Mouse (Mus musculus): ENCODE measurements at regions not wholly inside any gene's neighbourhood (a gene's known extent, or its start where the extent isn't known, plus 50 kb on each side); places are given as distances from the start of the nearest gene placed in this dataset.

GRCm38 (mm10) chr2:159534951-159535350, 740.3 kb downstream of the Dhx35 start:
- no peak for TF ChIP-seq CTCF (IDR thresholded peaks at IDR 0.05; ENCODE audit: extremely low read depth, insufficient read depth, low read length)
- TF ChIP-seq POLR2A (IDR thresholded peaks at IDR 0.05; ENCODE audit: extremely low read depth, insufficient read depth, low read length) = no peak
- no peak overlapping the region for H3K4me3 ChIP-seq (ENCODE audit: insufficient read depth, low read length)

GRCm38 (mm10) chr2:159539261-159539660, 744.7 kb downstream of the Dhx35 start:
- H3K4me1 ChIP-seq (ENCODE audit: control insufficient read depth, insufficient read depth, low read length) = peaks cover 3% of the 10 kb centered on the region; the same call in 1 of the 2 replicates
- TF ChIP-seq POLR2A (IDR thresholded peaks at IDR 0.05; ENCODE audit: extremely low read depth, insufficient read depth, low read length) (no peak), CTCF (IDR thresholded peaks at IDR 0.05; ENCODE audit: extremely low read depth, insufficient read depth, low read length) (no peak)

More at GRCm38 (mm10) chr2:159534951-159535350, 740.3 kb downstream of the Dhx35 start:
- H3K4me1 ChIP-seq (ENCODE audit: control insufficient read depth, insufficient read depth, low read length) = peaks cover 3% of the 10 kb centered on the region; the same call in 1 of the 2 replicates
- no peak overlapping the region for H3K27ac ChIP-seq (ENCODE audit: insufficient read depth, low read length)

GRCm38 (mm10) chr2:159557567-159557966, 763.0 kb downstream of the Dhx35 start:
- Histone ChIP-seq H3K27ac (ENCODE audit: insufficient read depth, low read length) (no peak overlapping the region), H3K4me1 (ENCODE audit: control insufficient read depth, insufficient read depth, low read length) (no peaks in the 10 kb centered on the region), H3K4me3 (ENCODE audit: insufficient read depth, low read length) (no peak overlapping the region)
- TF ChIP-seq POLR2A (IDR thresholded peaks at IDR 0.05; ENCODE audit: extremely low read depth, insufficient read depth, low read length) (no peak), CTCF (IDR thresholded peaks at IDR 0.05; ENCODE audit: extremely low read depth, insufficient read depth, low read length) (no peak)

More at GRCm38 (mm10) chr2:159539261-159539660, 744.7 kb downstream of the Dhx35 start:
- H3K27ac ChIP-seq (ENCODE audit: insufficient read depth, low read length) = no peak overlapping the region
- H3K4me3 ChIP-seq (ENCODE audit: insufficient read depth, low read length) = no peak overlapping the region

DNA sequence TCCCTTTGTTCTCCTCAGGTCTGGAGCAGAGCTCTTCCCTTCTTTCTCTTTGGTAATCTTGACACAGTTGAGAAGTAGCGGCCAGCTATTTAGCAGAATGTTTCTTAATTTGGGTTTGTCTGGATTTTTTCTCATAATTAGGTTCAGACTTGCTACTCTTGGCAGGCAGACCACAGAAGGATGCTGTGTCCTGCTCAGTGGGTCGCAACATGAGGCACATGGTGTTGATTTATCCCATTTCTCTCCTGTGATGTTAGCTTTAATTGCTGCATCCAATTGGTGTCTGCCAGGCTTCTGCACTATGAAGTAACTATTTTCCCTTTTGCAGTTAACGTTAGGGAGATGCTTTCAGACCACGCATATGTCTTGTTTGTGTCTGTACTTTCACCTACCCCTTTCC, 768.7 kb downstream of the Gm826 start:
- Histone ChIP-seq H3K4me1 (ENCODE audit: control insufficient read depth, insufficient read depth, low read length) (no peaks in the 10 kb centered on the region), H3K27ac (ENCODE audit: insufficient read depth, low read length) (no peak overlapping the region), H3K4me3 (ENCODE audit: insufficient read depth, low read length) (no peak overlapping the region)
- TF ChIP-seq CTCF (IDR thresholded peaks at IDR 0.05; ENCODE audit: extremely low read depth, insufficient read depth, low read length) = no peak
- TF ChIP-seq POLR2A (IDR thresholded peaks at IDR 0.05; ENCODE audit: extremely low read depth, insufficient read depth, low read length) = no peak

GRCm38 (mm10) chr2:159565921-159566320, 768.0 kb downstream of the Gm826 start:
- Histone ChIP-seq H3K4me1 (ENCODE audit: control insufficient read depth, insufficient read depth, low read length) (no peaks in the 10 kb centered on the region), H3K4me3 (ENCODE audit: insufficient read depth, low read length) (no peak overlapping the region), H3K27ac (ENCODE audit: insufficient read depth, low read length) (no peak overlapping the region)
- TF ChIP-seq POLR2A (IDR thresholded peaks at IDR 0.05; ENCODE audit: extremely low read depth, insufficient read depth, low read length) (no peak), CTCF (IDR thresholded peaks at IDR 0.05; ENCODE audit: extremely low read depth, insufficient read depth, low read length) (no peak)

DNA sequence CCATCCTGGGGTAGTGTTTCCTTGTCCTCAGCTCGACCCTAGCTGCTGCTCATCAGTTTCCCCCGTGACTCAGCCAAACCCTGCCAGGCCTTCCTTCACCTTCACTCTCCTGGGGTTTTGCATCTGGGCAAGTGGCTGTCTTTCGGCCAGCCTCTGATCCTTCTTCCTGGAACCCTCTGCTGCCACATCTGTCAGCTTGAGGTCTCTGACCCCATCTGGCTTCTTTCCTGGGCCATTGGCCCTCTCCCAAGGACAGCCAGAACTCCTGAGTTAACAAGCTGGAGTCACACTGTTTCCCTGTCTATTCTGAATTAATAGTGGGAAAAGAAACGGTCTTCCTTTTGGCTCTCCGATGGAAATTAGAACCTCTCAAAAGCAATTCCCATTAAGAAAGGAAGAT, 767.5 kb downstream of the Gm826 start:
- H3K27ac ChIP-seq (ENCODE audit: insufficient read depth, low read length) = no peak overlapping the region
- no peak overlapping the region for H3K4me3 ChIP-seq (ENCODE audit: insufficient read depth, low read length)
- TF ChIP-seq POLR2A (IDR thresholded peaks at IDR 0.05; ENCODE audit: extremely low read depth, insufficient read depth, low read length) (no peak), CTCF (IDR thresholded peaks at IDR 0.05; ENCODE audit: extremely low read depth, insufficient read depth, low read length) (no peak)
- no peaks in the 10 kb centered on the region for H3K4me1 ChIP-seq (ENCODE audit: control insufficient read depth, insufficient read depth, low read length)

- TF ChIP-seq CTCF (IDR thresholded peaks at IDR 0.05; ENCODE audit: extremely low read depth, insufficient read depth, low read length) = no peak
- no peak for TF ChIP-seq POLR2A (IDR thresholded peaks at IDR 0.05; ENCODE audit: extremely low read depth, insufficient read depth, low read length)
- Histone ChIP-seq H3K4me1 (ENCODE audit: control insufficient read depth, insufficient read depth, low read length) (no peaks in the 10 kb centered on the region), H3K27ac (ENCODE audit: insufficient read depth, low read length) (no peak overlapping the region), H3K4me3 (ENCODE audit: insufficient read depth, low read length) (no peak overlapping the region)
Measured at GRCm38 (mm10) chr2:159568391-159568790, 765.6 kb downstream of the Gm826 start.

- TF ChIP-seq POLR2A (IDR thresholded peaks at IDR 0.05; ENCODE audit: extremely low read depth, insufficient read depth, low read length) = no peak
- no peak for TF ChIP-seq CTCF (IDR thresholded peaks at IDR 0.05; ENCODE audit: extremely low read depth, insufficient read depth, low read length)
- Histone ChIP-seq H3K4me3 (ENCODE audit: insufficient read depth, low read length) (no peak overlapping the region), H3K4me1 (ENCODE audit: control insufficient read depth, insufficient read depth, low read length) (no peaks in the 10 kb centered on the region), H3K27ac (ENCODE audit: insufficient read depth, low read length) (no peak overlapping the region)
Measured at GRCm38 (mm10) chr2:159571862-159572261, 762.1 kb downstream of the Gm826 start.

GRCm38 (mm10) chr2:159575271-159575670, 758.7 kb downstream of the Gm826 start:
- no peak for TF ChIP-seq POLR2A (IDR thresholded peaks at IDR 0.05; ENCODE audit: extremely low read depth, insufficient read depth, low read length)
- no peak for TF ChIP-seq CTCF (IDR thresholded peaks at IDR 0.05; ENCODE audit: extremely low read depth, insufficient read depth, low read length)
- Histone ChIP-seq H3K4me1 (ENCODE audit: control insufficient read depth, insufficient read depth, low read length) (no peaks in the 10 kb centered on the region), H3K4me3 (ENCODE audit: insufficient read depth, low read length) (no peak overlapping the region), H3K27ac (ENCODE audit: insufficient read depth, low read length) (no peak overlapping the region)

GRCm38 (mm10) chr2:159583103-159583502, 750.9 kb downstream of the Gm826 start:
- TF ChIP-seq POLR2A (IDR thresholded peaks at IDR 0.05; ENCODE audit: extremely low read depth, insufficient read depth, low read length) = no peak
- TF ChIP-seq CTCF (IDR thresholded peaks at IDR 0.05; ENCODE audit: extremely low read depth, insufficient read depth, low read length) = no peak
- Histone ChIP-seq H3K27ac (ENCODE audit: insufficient read depth, low read length) (no peak overlapping the region), H3K4me1 (ENCODE audit: control insufficient read depth, insufficient read depth, low read length) (no peaks in the 10 kb centered on the region), H3K4me3 (ENCODE audit: insufficient read depth, low read length) (no peak overlapping the region)

All from cortical plate, adult 2 months (tissue).